Mouse (Mus musculus) heart, postnatal 0 days (tissue): ENCODE measurements around the gene Mmachc. TPM values are rescaled to one million over a fixed set of nuclear protein-coding genes. Genes with fewer than 3 reads are reported as not detected.
"Not testable (repeated sequence)": the region's sequence is repeated elsewhere in the genome, so short reads cannot be mapped to it uniquely, and the experiment has no call there.

Experiments
- ATAC-seq: fragments of 200-750 bp; cut with Nextera tagmentation; 2 replicates; pipeline ENCODE4 v1.8.0; 2017; ENCODE audit warnings: low read depth, moderate number of reproducible peaks, moderate library complexity; ENCODE audit not compliant: insufficient read depth
- DNase-seq: peaks from one replicate; pipeline ENCODE4 v3.0.0-alpha.2; 2016; ENCODE audit warnings: low spot score
- H3K27ac ChIP-seq: fragments of 300-500 bp; sonication (generic); 2 replicates; pipeline ENCODE4 v1.5.1; 2014; ENCODE audit warnings: low read depth, mild to moderate bottlenecking
- H3K27me3 ChIP-seq: fragments of 300-500 bp; sonication (generic); 2 replicates; pipeline ENCODE4 v1.6.1; 2014; ENCODE audit warnings: low read length, mixed read lengths; ENCODE audit not compliant: control insufficient read depth, insufficient read depth
- H3K36me3 ChIP-seq: fragments of 300-500 bp; sonication (generic); replicated peaks from 2 replicates; pipeline ENCODE4 v1.6.1; 2014; ENCODE audit warnings: low read length, mixed read lengths; ENCODE audit not compliant: control insufficient read depth, insufficient read depth
- H3K4me1 ChIP-seq: fragments of 300-500 bp; sonication (generic); 2 replicates; pipeline ENCODE4 v1.6.1; 2014; ENCODE audit warnings: antibody characterized with exemption; ENCODE audit not compliant: control insufficient read depth, insufficient read depth
- H3K4me2 ChIP-seq: fragments of 300-500 bp; sonication (generic); 2 replicates; pipeline ENCODE4 v1.6.1; 2014; ENCODE audit warnings: low read depth, mild to moderate bottlenecking, low read length, moderate library complexity
- H3K4me3 ChIP-seq: fragments of 300-500 bp; sonication (generic); 2 replicates; pipeline ENCODE4 v1.5.1; 2014; ENCODE audit warnings: low read depth, low read length
- H3K9ac ChIP-seq: fragments of 300-500 bp; sonication (generic); replicated peaks from 2 replicates; pipeline ENCODE4 v1.6.1; 2014; ENCODE audit warnings: low read depth, low read length, mixed read lengths
- H3K9me3 ChIP-seq: fragments of 300-500 bp; sonication (generic); replicated peaks from 2 replicates; pipeline ENCODE4 v1.6.1; 2016; ENCODE audit warnings: low read length; ENCODE audit not compliant: control insufficient read depth
- CTCF ChIP-seq: IDR thresholded peaks from 2 replicates; pipeline ENCODE4 v1.5.1; 2016; ENCODE audit warnings: antibody characterized with exemption, control low read depth, low read depth
- EP300 ChIP-seq: IDR thresholded peaks from 2 replicates; pipeline ENCODE4 v1.6.1; 2016; ENCODE audit warnings: antibody characterized with exemption, low read depth
- WGBS: fragments of 180-500 bp; shearing (Covaris S2); extraction: QIAGEN DNeasy Blood & Tissue Kit; methylation state at CpG from one replicate; pipeline ENCODE4 v1.1.7; 2014; 5-methylcytosine and 5-hydroxymethylcytosine counted together
- polyA plus RNA-seq: library from polyadenylated mRNA; unstranded; fragments of >200 nt; fragmentation: Nextera tagmentation; extraction: Ambion mirVana; gene quantifications from 2 replicates; pipeline ENCODE4 v1.2.1, GENCODE M21; 2015
- total RNA-seq: library from RNA; depleted of rRNA; stranded (reverse); fragments of >200 nt; gene quantifications from 2 replicates; pipeline ENCODE4 v1.2.3, GENCODE M21; 2014; ENCODE audit warnings: low replicate concordance

The Mmachc gene
- total and polyA plus RNA-seq, 2 experiments from 2014 or later = 36.5 to 41.1 TPM

DNA sequence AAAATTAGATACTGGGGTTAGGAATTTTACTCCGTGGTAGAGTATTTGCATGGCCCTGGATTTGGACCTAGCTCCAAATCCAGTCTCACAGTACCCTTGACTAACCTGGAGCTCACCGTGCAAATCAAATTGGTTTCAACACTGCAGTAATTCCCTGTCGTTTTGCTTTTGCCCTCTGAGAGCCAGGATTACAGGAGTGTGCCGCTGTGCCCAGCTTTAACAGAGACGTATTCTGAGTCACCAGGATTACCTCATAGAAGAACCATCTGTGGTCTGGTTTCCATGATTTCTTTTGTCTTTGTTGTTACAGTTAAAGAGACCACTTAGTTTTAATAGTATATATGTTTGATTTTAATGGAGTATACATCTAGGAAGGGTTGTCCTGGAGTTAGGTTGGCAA is 29.1 kb downstream of the Mmachc start:
- Histone ChIP-seq H3K4me3 (no peak overlapping the region), H3K36me3 (no peaks in the 10 kb centered on the region), H3K27ac (no peak overlapping the region), H3K9ac (no peak overlapping the region), H3K4me2 (no peak overlapping the region), H3K9me3 (no peaks in the 10 kb centered on the region), H3K27me3 (no peaks in the 10 kb centered on the region), H3K4me1 (no peaks in the 10 kb centered on the region)
- DNase-seq = no peak
- TF ChIP-seq EP300 = no peak
- no peak for TF ChIP-seq CTCF
- WGBS = 51% methylated on average over 5 of the region's 5 CpGs
- ATAC-seq = no peak

DNA sequence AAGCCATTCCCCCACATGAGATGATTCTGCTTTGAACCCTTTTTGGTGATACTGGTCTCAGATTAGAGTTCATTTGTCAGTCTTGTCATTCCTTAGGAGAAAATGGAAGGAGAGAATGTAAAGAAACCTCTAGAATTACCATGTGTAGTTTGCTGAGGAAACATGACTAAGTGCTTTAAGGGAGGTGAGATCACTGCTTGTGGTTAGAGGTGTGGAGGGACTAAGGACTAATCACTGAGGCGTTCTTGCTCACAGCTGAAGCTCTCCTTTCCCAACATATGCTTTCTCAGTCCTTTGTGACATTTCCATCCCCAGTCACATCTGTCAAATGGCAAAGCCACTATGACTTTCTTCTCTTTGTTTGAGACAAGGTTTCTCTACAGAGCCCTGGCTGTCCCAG is 30.4 kb downstream of the Mmachc start:
- no peak overlapping the region for H3K4me3 ChIP-seq
- 66% methylated on average over 1 of the region's 1 CpGs for WGBS
- DNase-seq (no peak), ATAC-seq (no peak)
- no peak overlapping the region for H3K4me2 ChIP-seq
- no peak overlapping the region for H3K27ac ChIP-seq
- no peaks in the 10 kb centered on the region for H3K36me3 ChIP-seq
- no peak overlapping the region for H3K9ac ChIP-seq
- no peaks in the 10 kb centered on the region for H3K27me3 ChIP-seq
- H3K9me3 ChIP-seq = no peaks in the 10 kb centered on the region
- TF ChIP-seq EP300 (no peak), CTCF (no peak)
- H3K4me1 ChIP-seq = no peaks in the 10 kb centered on the region

DNA sequence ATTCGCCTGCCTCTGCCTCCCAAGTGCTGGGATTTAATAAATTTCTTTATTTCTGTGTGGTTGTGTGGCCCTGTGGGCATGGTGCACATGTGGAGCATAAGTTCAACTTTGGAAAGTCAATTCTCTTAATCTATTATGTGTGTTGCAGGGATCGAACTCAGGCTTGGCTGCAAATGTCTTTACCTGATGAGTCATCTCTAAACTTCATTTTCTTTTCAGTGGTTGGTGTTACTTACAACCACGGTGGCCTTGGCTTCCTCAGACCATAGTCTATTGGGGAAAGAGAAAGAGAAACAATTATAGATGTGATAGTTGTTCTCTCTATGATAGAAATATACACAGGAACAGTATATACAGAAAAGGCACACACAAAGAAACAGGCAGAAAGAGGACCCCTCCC is 32.2 kb downstream of the Mmachc start:
- Histone ChIP-seq H3K36me3 (no peaks in the 10 kb centered on the region), H3K9me3 (no peaks in the 10 kb centered on the region), H3K4me3 (no peak overlapping the region), H3K4me2 (no peak overlapping the region), H3K4me1 (no peaks in the 10 kb centered on the region), H3K27me3 (no peaks in the 10 kb centered on the region), H3K9ac (no peak overlapping the region), H3K27ac (no peak overlapping the region)
- DNase-seq (no peak), ATAC-seq (no peak)
- TF ChIP-seq EP300 (no peak), CTCF (no peak)
- 67% methylated on average over 3 of the region's 3 CpGs for WGBS

DNA sequence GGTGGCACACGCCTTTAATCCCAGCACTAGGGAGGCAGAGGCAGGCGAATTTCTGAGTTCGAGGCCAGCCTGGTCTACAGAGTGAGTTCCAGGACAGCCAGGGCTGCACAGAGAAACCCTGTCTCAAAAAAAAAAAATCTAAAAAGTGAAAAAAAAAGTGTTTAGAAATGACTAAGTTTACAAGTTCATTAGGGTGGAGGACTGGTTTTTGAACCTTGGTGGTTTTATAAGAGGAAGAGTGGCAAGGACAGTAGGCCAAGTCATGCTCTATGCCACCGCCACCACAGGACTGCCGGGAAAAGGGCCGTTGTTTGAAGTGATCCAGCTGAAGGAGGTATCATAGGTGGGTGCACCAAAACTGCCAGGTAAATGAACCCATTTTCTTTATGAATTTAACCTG is 33.4 kb downstream of the Mmachc start:
- not testable (repeated sequence) for H3K9me3 ChIP-seq, ATAC-seq, H3K27me3 ChIP-seq, H3K4me2 ChIP-seq, H3K4me3 ChIP-seq, H3K9ac ChIP-seq, H3K36me3 ChIP-seq, DNase-seq, H3K27ac ChIP-seq, H3K4me1 ChIP-seq
- WGBS = 88% methylated on average over 6 of the region's 6 CpGs

DNA sequence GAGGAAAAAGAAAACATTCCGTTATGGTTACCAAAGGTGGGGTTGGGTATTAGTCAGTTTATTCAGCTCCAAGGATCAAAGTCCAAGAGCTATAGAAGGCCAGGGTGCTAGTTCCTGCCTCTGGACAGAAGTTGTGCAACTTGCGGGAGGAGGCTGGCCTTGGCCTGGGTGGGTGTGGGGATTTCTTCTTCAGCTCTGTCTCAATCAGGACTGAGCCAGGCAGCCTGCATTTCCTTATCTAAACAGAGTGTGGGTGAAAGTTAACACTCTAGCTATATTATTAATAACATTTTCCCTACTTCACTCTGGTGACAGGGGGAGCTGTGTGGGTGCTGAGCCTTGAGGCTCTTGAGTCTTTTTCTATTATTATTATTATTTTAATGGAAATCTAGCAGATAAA is 35.4 kb downstream of the Mmachc start:
- Histone ChIP-seq H3K4me1 (no peaks in the 10 kb centered on the region), H3K9me3 (no peaks in the 10 kb centered on the region), H3K9ac (no peak overlapping the region), H3K4me2 (no peak overlapping the region), H3K27ac (no peak overlapping the region), H3K27me3 (no peaks in the 10 kb centered on the region), H3K36me3 (no peaks in the 10 kb centered on the region), H3K4me3 (no peak overlapping the region)
- TF ChIP-seq CTCF (no peak), EP300 (no peak)
- 52% methylated on average over 2 of the region's 2 CpGs for WGBS
- peak; percentile 36 for DNase-seq
- ATAC-seq = peak; percentile 49; the same call in 1 of the 2 replicates

DNA sequence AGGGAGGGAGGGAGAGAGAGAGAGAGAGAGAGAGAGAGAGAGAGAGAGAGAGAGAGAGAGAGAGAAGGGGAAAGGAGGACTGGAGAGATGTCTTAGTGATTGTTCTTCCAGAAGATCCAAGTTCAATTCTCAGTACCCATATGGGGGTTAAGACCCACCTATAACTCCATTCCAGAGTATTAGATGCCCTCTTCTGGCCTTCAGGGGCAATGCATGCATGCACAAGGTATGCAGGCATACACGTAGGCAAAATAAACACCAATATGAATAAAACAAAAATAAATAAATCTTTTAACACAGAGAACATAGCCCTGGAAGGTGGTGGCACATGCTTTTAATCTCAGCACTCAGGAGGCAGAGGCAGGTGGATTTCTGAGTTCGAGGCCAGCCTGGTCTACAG is 38.9 kb downstream of the Mmachc start:
- TF ChIP-seq CTCF (peak; percentile 28; the same call in 1 of the 2 replicates), EP300 (no peak)
- no peaks in the 10 kb centered on the region for H3K4me1 ChIP-seq
- no peak for DNase-seq
- no peaks in the 10 kb centered on the region for H3K36me3 ChIP-seq
- no peak overlapping the region for H3K4me3 ChIP-seq
- WGBS = 57% methylated on average over 2 of the region's 2 CpGs
- H3K27me3 ChIP-seq = no peaks in the 10 kb centered on the region
- ATAC-seq = no peak
- no peak overlapping the region for H3K27ac ChIP-seq
- no peak overlapping the region for H3K4me2 ChIP-seq
- no peaks in the 10 kb centered on the region for H3K9me3 ChIP-seq
- H3K9ac ChIP-seq = no peak overlapping the region
